15 mouse cellular contexts compared by ENCODE assay signal in genomic region chr13:111925349-111925748, GRCm38 (mm10).
DNase-seq lines count a peak whose midpoint lies in the region; ATAC-seq lines count a peak whose summit lies in the region.
"Had no signal": no experiment of that assay in that cellular context is flagged by ENCODE, and none has a peak within 500 bp of the region (broad histone marks: within the 10 kb centered on the region; RNA-seq: fewer than 3 reads in every experiment).

No protein-coding gene starts in this region.

- intact Hi-C loops in left cerebral cortex, postnatal 4 days (cut with DNase I), result no loop called here
- intact Hi-C loops in left cerebral cortex, postnatal 25 days (cut with DNase I), result no loop called here

- ATAC-seq in megakaryocyte progenitor cell, adult 5-6 weeks (replicated peaks; ENCODE audit: poor library complexity), result 0 out of 2 replicates have a peak, but pooled peaks have one; percentile 24
- no peak for ATAC-seq in granulocyte monocyte progenitor cell, adult 5-6 weeks (replicated peaks; ENCODE audit: poor library complexity, severe bottlenecking)
- ATAC-seq: forebrain, embryonic 13.5 days; intestine, embryonic 16.5 days; midbrain, embryonic 13.5 days had no signal

- peak; percentile 71 for DNase-seq in left cerebral cortex, postnatal 4 days
- DNase-seq in left cerebral cortex, postnatal 25 days (ENCODE audit: low spot score in 2 of 2), result no peak
- peak; percentile 26 for DNase-seq in cerebellum, adult 11 months
- DNase-seq in cerebellum, adult 9-11 months, result peak; percentile 49
- DNase-seq in kidney, adult 11 months, result no peak
- DNase-seq: B cell, adult 2 months; gastrocnemius, postnatal 25 days; kidney, postnatal 4 days; layer of hippocampus, adult 9-11 months; right cerebral cortex, postnatal 25 days had no signal

Comparison
In these comparisons a context has a peak if more than half of its experiments do, and no peak if none do; other contexts are left out.
1. DNase-seq: peak in left cerebral cortex, postnatal 4 days (single experiment), cerebellum, adult 11 months (single experiment) and cerebellum, adult 9-11 months (single experiment); none in left cerebral cortex, postnatal 25 days (0 of 2) and kidney, adult 11 months (single experiment).